Mouse (Mus musculus): ENCODE results near the gene Chpf. TPM values are rescaled to one million over a fixed set of nuclear protein-coding genes. Genes with fewer than 3 reads are reported as not detected.

Chpf gene
- total RNA-seq (2021) (10 to 100 TPM; 23.2 to 25.0 TPM), polyA plus RNA-seq (2012; rRNA removed) (26.9 and 37.8 TPM in 2 replicates)
- long read RNA-seq, transcript Chpf-201 (4 exons, 2,892 nt): major isoform, 68 of 81 reads
- long read RNA-seq, partial matches to known transcripts: 6 of 81 reads
- long read RNA-seq, other reads (novel, unspliced or antisense): 1 of 81 reads

GRCm38 (mm10) chr1:75478916-75479634 lies at the start of gene Chpf, which contains the start of gene Tmem198:
Gene Chpf (minus strand): TSS chr1:75479307.
Gene Tmem198 (plus strand): TSS chr1:75479532.
- TF ChIP-seq POLR2A (IDR thresholded peaks at IDR 0.05; ENCODE audit: insufficient read depth, low read depth, low read length): 0 out of 2 replicates have a peak, but pooled peaks have one; percentile 38
- no peak for TF ChIP-seq EP300 (IDR thresholded peaks at IDR 0.05; ENCODE audit: insufficient read depth, low read depth, low read length)
- Histone ChIP-seq H3K4me3 (peak within 1 kb of the TSS; percentile 72), H3K79me2 (replicated peaks; ENCODE audit: control insufficient read depth, insufficient read depth, low read length) (no peaks in the 10 kb centered on the region), H3K4me1 (ENCODE audit: control insufficient read depth, insufficient read depth, low read length) (peaks cover 4% of the 10 kb centered on the region), H3K36me3 (ENCODE audit: control insufficient read depth, insufficient read depth, low read length) (no peaks in the 10 kb centered on the region), H3K27ac (peak within 1 kb of the TSS; percentile 66), H3K27me3 (ENCODE audit: control insufficient read depth, insufficient read depth, low read length) (peaks cover 6% of the 10 kb centered on the region), H3K9ac (ENCODE audit: low read depth, low read length) (peak within 1 kb of the TSS; percentile 78)
- WGBS: under 1% methylated on average over 76 of the region's 76 CpGs
- intact Hi-C loops (cut with DNase I): loop anchor here (2.0 to 5.0 kb wide), 2 partner anchors 26 to 78 kb away; no protein-coding TSS in a partner anchor
- peak; percentile 94 to 95 for DNase-seq

- DNase-seq: peak in 1 of 2 experiments; percentile 35
- H3K9ac ChIP-seq (ENCODE audit: low read depth, low read length): no peak overlapping the region
- WGBS: 74% methylated on average over 7 of the region's 7 CpGs
Measured at GRCm38 (mm10) chr1:75524679-75525078, 45.6 kb upstream of the Chpf start.

GRCm38 (mm10) chr1:75521321-75522031 lies 42.4 kb upstream of the Chpf start, which contains the start of gene Stk11ip:
Gene Stk11ip (plus strand): TSS chr1:75521529.
- Histone ChIP-seq H3K36me3 (ENCODE audit: control insufficient read depth, insufficient read depth, low read length) (no peaks in the 10 kb centered on the region), H3K27me3 (ENCODE audit: control insufficient read depth, insufficient read depth, low read length) (no peaks in the 10 kb centered on the region), H3K4me1 (ENCODE audit: control insufficient read depth, insufficient read depth, low read length) (no peaks in the 10 kb centered on the region), H3K27ac (peak within 1 kb of the TSS; percentile 90), H3K79me2 (replicated peaks; ENCODE audit: control insufficient read depth, insufficient read depth, low read length) (no peaks in the 10 kb centered on the region), H3K9ac (ENCODE audit: low read depth, low read length) (peak within 1 kb of the TSS; percentile 45), H3K4me3 (peak within 1 kb of the TSS; percentile 61)
- peak; percentile 89 for TF ChIP-seq POLR2A (IDR thresholded peaks at IDR 0.05; ENCODE audit: insufficient read depth, low read depth, low read length)
- no peak for TF ChIP-seq EP300 (IDR thresholded peaks at IDR 0.05; ENCODE audit: insufficient read depth, low read depth, low read length)
- DNase-seq: peak; percentile 94 to 95
- WGBS: under 1% methylated on average over 46 of the region's 46 CpGs
- intact Hi-C loops (cut with DNase I): no loop called here

More at GRCm38 (mm10) chr1:75524679-75525078, 45.6 kb upstream of the Chpf start:
- no peaks in the 10 kb centered on the region for H3K4me1 ChIP-seq (ENCODE audit: control insufficient read depth, insufficient read depth, low read length)
- no peak overlapping the region for H3K27ac ChIP-seq
- intact Hi-C loops (cut with DNase I): no loop called here
- H3K27me3 ChIP-seq (ENCODE audit: control insufficient read depth, insufficient read depth, low read length): no peaks in the 10 kb centered on the region
- no peaks in the 10 kb centered on the region for H3K79me2 ChIP-seq (replicated peaks; ENCODE audit: control insufficient read depth, insufficient read depth, low read length)
- TF ChIP-seq POLR2A (IDR thresholded peaks at IDR 0.05; ENCODE audit: insufficient read depth, low read depth, low read length) (no peak), CTCF (IDR thresholded peaks at IDR 0.05) (no peak), EP300 (IDR thresholded peaks at IDR 0.05; ENCODE audit: insufficient read depth, low read depth, low read length) (no peak)
- H3K4me3 ChIP-seq: no peak overlapping the region
- no peaks in the 10 kb centered on the region for H3K36me3 ChIP-seq (ENCODE audit: control insufficient read depth, insufficient read depth, low read length)

- H3K27ac ChIP-seq: no peak overlapping the region
- WGBS: 66% methylated on average over 5 of the region's 5 CpGs
- H3K27me3 ChIP-seq (ENCODE audit: control insufficient read depth, insufficient read depth, low read length): no peaks in the 10 kb centered on the region
- no peak for DNase-seq
- TF ChIP-seq POLR2A (IDR thresholded peaks at IDR 0.05; ENCODE audit: insufficient read depth, low read depth, low read length): no peak
- no peak for TF ChIP-seq EP300 (IDR thresholded peaks at IDR 0.05; ENCODE audit: insufficient read depth, low read depth, low read length)
- no peak for TF ChIP-seq CTCF (IDR thresholded peaks at IDR 0.05)
- H3K79me2 ChIP-seq (replicated peaks; ENCODE audit: control insufficient read depth, insufficient read depth, low read length): no peaks in the 10 kb centered on the region
- no peaks in the 10 kb centered on the region for H3K4me1 ChIP-seq (ENCODE audit: control insufficient read depth, insufficient read depth, low read length)
- no peak overlapping the region for H3K4me3 ChIP-seq
- no peaks in the 10 kb centered on the region for H3K36me3 ChIP-seq (ENCODE audit: control insufficient read depth, insufficient read depth, low read length)
- H3K9ac ChIP-seq (ENCODE audit: low read depth, low read length): no peak overlapping the region
- intact Hi-C loops (cut with DNase I): no loop called here
Measured at GRCm38 (mm10) chr1:75519576-75519975, 40.5 kb upstream of the Chpf start.

- H3K27me3 ChIP-seq (ENCODE audit: control insufficient read depth, insufficient read depth, low read length): no peaks in the 10 kb centered on the region
- 94% methylated on average over 4 of the region's 4 CpGs for WGBS
- no peaks in the 10 kb centered on the region for H3K4me1 ChIP-seq (ENCODE audit: control insufficient read depth, insufficient read depth, low read length)
- no peaks in the 10 kb centered on the region for H3K36me3 ChIP-seq (ENCODE audit: control insufficient read depth, insufficient read depth, low read length)
- intact Hi-C loops (cut with DNase I): no loop called here
- no peaks in the 10 kb centered on the region for H3K79me2 ChIP-seq (replicated peaks; ENCODE audit: control insufficient read depth, insufficient read depth, low read length)
- TF ChIP-seq POLR2A (IDR thresholded peaks at IDR 0.05; ENCODE audit: insufficient read depth, low read depth, low read length) (no peak), CTCF (IDR thresholded peaks at IDR 0.05) (no peak), EP300 (IDR thresholded peaks at IDR 0.05; ENCODE audit: insufficient read depth, low read depth, low read length) (no peak)
- H3K4me3 ChIP-seq: no peak overlapping the region
- H3K27ac ChIP-seq: no peak overlapping the region
- no peak for DNase-seq
- no peak overlapping the region for H3K9ac ChIP-seq (ENCODE audit: low read depth, low read length)
Measured at GRCm38 (mm10) chr1:75518427-75518826, 39.3 kb upstream of the Chpf start.
